ENCODE assay signal across 8 mouse cellular contexts in genomic region chr5:105494918-105495901, GRCm38 (mm10). TPM values are rescaled to one million over a fixed set of nuclear protein-coding genes. Genes with fewer than 3 reads are reported as not detected.
DNase-seq lines count a peak whose midpoint lies in the region; ATAC-seq and TF ChIP-seq lines count a peak whose summit lies in the region.

No protein-coding gene starts in this region.

- H3K9me3 ChIP-seq in intestine, embryonic 15.5 days, result no peaks in the 10 kb centered on the region
- H3K9me3 ChIP-seq in midbrain, postnatal 0 days (ENCODE audit: low read length), result no peaks in the 10 kb centered on the region
- no peaks in the 10 kb centered on the region for H3K9me3 ChIP-seq in stomach, embryonic 14.5 days (ENCODE audit: control insufficient read depth, low read depth, low read length)

- no peaks in the 10 kb centered on the region for H3K27me3 ChIP-seq in intestine, embryonic 15.5 days (replicated peaks)
- no peaks in the 10 kb centered on the region for H3K27me3 ChIP-seq in liver, adult 2 months (ENCODE audit: control insufficient read depth, insufficient read depth, low read length)
- no peaks in the 10 kb centered on the region for H3K27me3 ChIP-seq in midbrain, postnatal 0 days (ENCODE audit: insufficient read depth, low read length)
- no peaks in the 10 kb centered on the region for H3K27me3 ChIP-seq in stomach, embryonic 14.5 days (ENCODE audit: control insufficient read depth, insufficient read depth, low read length)

- H3K4me1 ChIP-seq in intestine, embryonic 15.5 days (replicated peaks), result 0 out of 2 replicates have a peak, but pooled peaks cover 3% of the 10 kb centered on the region
- H3K4me1 ChIP-seq in liver, adult 2 months (ENCODE audit: control insufficient read depth, insufficient read depth, low read length), result no peaks in the 10 kb centered on the region
- H3K4me1 ChIP-seq in midbrain, postnatal 0 days (ENCODE audit: insufficient read depth, low read length), result peaks cover 18% of the 10 kb centered on the region; the same call in 1 of the 2 replicates
- H3K4me1 ChIP-seq in stomach, embryonic 14.5 days (ENCODE audit: control insufficient read depth, insufficient read depth, low read length), result 0 out of 2 replicates have a peak, but pooled peaks cover 4% of the 10 kb centered on the region

- no peaks in the 10 kb centered on the region for H3K36me3 ChIP-seq in intestine, embryonic 15.5 days
- no peaks in the 10 kb centered on the region for H3K36me3 ChIP-seq in liver, adult 2 months (ENCODE audit: control insufficient read depth, insufficient read depth, low read length)
- H3K36me3 ChIP-seq in midbrain, postnatal 0 days (ENCODE audit: insufficient read depth, low read length), result no peaks in the 10 kb centered on the region
- H3K36me3 ChIP-seq in stomach, embryonic 14.5 days (ENCODE audit: control insufficient read depth, insufficient read depth, low read length), result no peaks in the 10 kb centered on the region

- peak overlapping the region; percentile 60 for H3K4me2 ChIP-seq in intestine, embryonic 15.5 days (replicated peaks)
- peak overlapping the region; percentile 44 for H3K4me2 ChIP-seq in midbrain, postnatal 0 days (ENCODE audit: low read depth, low read length, poor library complexity, severe bottlenecking)
- H3K4me2 ChIP-seq in stomach, embryonic 14.5 days (replicated peaks; ENCODE audit: low read depth, low read length), result peak overlapping the region; percentile 55

- peak; percentile 60 for TF ChIP-seq CTCF in liver, adult 2 months (IDR thresholded peaks at IDR 0.05; ENCODE audit: low read depth, low read length)
- TF ChIP-seq CTCF in midbrain, postnatal 0 days (IDR thresholded peaks at IDR 0.05), result peak; percentile 61

- peak overlapping the region; percentile 20; the same call in 1 of the 2 replicates for H3K9ac ChIP-seq in intestine, embryonic 15.5 days
- H3K9ac ChIP-seq in liver, adult 2 months (ENCODE audit: low read depth, low read length), result no peak overlapping the region
- H3K9ac ChIP-seq in midbrain, postnatal 0 days (replicated peaks; ENCODE audit: low read length, poor library complexity, severe bottlenecking), result peak overlapping the region; percentile 20; the same call in 1 of the 2 replicates
- H3K9ac ChIP-seq in stomach, embryonic 14.5 days (replicated peaks; ENCODE audit: low read depth, low read length), result no peak overlapping the region

- peak overlapping the region; percentile 24 for H3K4me3 ChIP-seq in intestine, embryonic 15.5 days (replicated peaks)
- no peak overlapping the region for H3K4me3 ChIP-seq in liver, adult 2 months (ENCODE audit: insufficient read depth, low read depth, low read length)
- H3K4me3 ChIP-seq in midbrain, postnatal 0 days (ENCODE audit: low read depth, low read length), result peak overlapping the region; percentile 19; the same call in 1 of the 2 replicates
- H3K4me3 ChIP-seq in stomach, embryonic 14.5 days (ENCODE audit: low read depth, low read length), result peak overlapping the region; percentile 24

- peak; percentile 72 for DNase-seq in layer of hippocampus, adult 11-12 months (ENCODE audit: low spot score)
- DNase-seq in layer of hippocampus, adult 9-10 months (ENCODE audit: low spot score), result no peak
- DNase-seq in embryo, embryonic 10 days (ENCODE audit: low spot score), result peak; percentile 93
- DNase-seq in gastrocnemius, postnatal 4 days (ENCODE audit: low spot score in 2 of 2), result peak; percentile 57 to 78
- DNase-seq in liver, adult 2 months (ENCODE audit: extremely low read depth, low read depth, low spot score), result peak; percentile 11
- DNase-seq in midbrain, postnatal 0 days (ENCODE audit: low spot score), result peak; percentile 75

- no peak overlapping the region for H3K27ac ChIP-seq in intestine, embryonic 15.5 days
- no peak overlapping the region for H3K27ac ChIP-seq in liver, adult 2 months (replicated peaks; ENCODE audit: insufficient read depth, low read depth, low read length)
- no peak overlapping the region for H3K27ac ChIP-seq in midbrain, postnatal 0 days (ENCODE audit: low read depth, low read length)
- no peak overlapping the region for H3K27ac ChIP-seq in stomach, embryonic 14.5 days (ENCODE audit: low read length)

- TF ChIP-seq POLR2A in liver, adult 2 months (IDR thresholded peaks at IDR 0.05; ENCODE audit: extremely low read depth, insufficient read depth, low read length), result no peak

- 10% methylated on average over 22 of the region's 24 CpGs for WGBS in intestine, embryonic 15.5 days
- WGBS in liver, adult 2 months, result 15% methylated on average over 24 of the region's 24 CpGs
- 5% methylated on average over 23 of the region's 24 CpGs for WGBS in midbrain, postnatal 0 days
- 8% methylated on average over 23 of the region's 24 CpGs for WGBS in stomach, embryonic 14.5 days

- peak; percentile 86 for ATAC-seq in intestine, embryonic 15.5 days
- peak; percentile 75 for ATAC-seq in midbrain, postnatal 0 days (ENCODE audit: low FRiP score)
- peak; percentile 84 for ATAC-seq in stomach, embryonic 14.5 days (ENCODE audit: insufficient number of reproducible peaks, insufficient read depth, low FRiP score, low read depth)

- H3K79me2 ChIP-seq in liver, adult 2 months (ENCODE audit: control insufficient read depth, insufficient read depth, low read length), result no peaks in the 10 kb centered on the region

RNA-seq across cellular contexts. Expression of gene Lrrc8c, which starts 24.0 kb away (rescaled TPM):
- total RNA-seq in gastrocnemius, postnatal 4 days (2021), result 10 to 100 TPM; 20.8 to 21.4 TPM
- 15.0 and 16.2 TPM in 2 replicates for polyA plus RNA-seq in intestine, embryonic 15.5 days (2015; fragmentation: Nextera tagmentation; extraction: Ambion mirVana)
- total RNA-seq in liver, adult 2 months (2014; rRNA removed), result 2.1 and 3.3 TPM in 2 replicates
- 1.5 and 1.8 TPM in 2 replicates for polyA plus RNA-seq in liver, adult 2 months (2012; rRNA removed)
- total RNA-seq in midbrain, postnatal 0 days (2014; rRNA removed), result 11.4 and 11.6 TPM in 2 replicates
- 10.8 and 14.7 TPM in 2 replicates for polyA plus RNA-seq in midbrain, postnatal 0 days (2015; fragmentation: Nextera tagmentation; extraction: Ambion mirVana)
- polyA plus RNA-seq in stomach, embryonic 14.5 days (2014; fragmentation: Nextera tagmentation; extraction: Ambion mirVana), result 21.4 and 23.8 TPM in 2 replicates

Comparison
In these comparisons a context has a peak if more than half of its experiments do, and no peak if none do; other contexts are left out.
1. H3K9ac ChIP-seq: peak in intestine, embryonic 15.5 days (single experiment) and midbrain, postnatal 0 days (single experiment); none in liver, adult 2 months (single experiment) and stomach, embryonic 14.5 days (single experiment).
2. Peak in every context shown above with its lines, with median percentiles within 50 percentile points of each other: ATAC-seq and H3K4me2 ChIP-seq.